Mouse (Mus musculus) midbrain, embryonic 11.5 days (tissue): Measurements from ENCODE around the gene Smpdl3b. TPM values are rescaled to one million over a fixed set of nuclear protein-coding genes. Genes with fewer than 3 reads are reported as not detected.
"Not testable (repeated sequence)": the region's sequence is repeated elsewhere in the genome, so short reads cannot be mapped to it uniquely, and the experiment has no call there.

Experiments
- ATAC-seq: fragments of 200-750 bp; cut with Nextera tagmentation; 2 replicates; pipeline ENCODE4 v1.8.0; 2017; ENCODE audit warnings: moderate TSS enrichment, moderate library complexity; ENCODE audit not compliant: low FRiP score
- DNase-seq: peaks from one replicate; pipeline ENCODE4 v3.0.0; 2015; ENCODE audit warnings: low spot score; ENCODE audit errors: missing footprints
- H3K27ac ChIP-seq: fragments of 300-500 bp; sonication (generic); 2 replicates; pipeline ENCODE4 v1.5.1; 2014; ENCODE audit warnings: low read depth, low read length
- H3K27me3 ChIP-seq: fragments of 300-500 bp; sonication (generic); 2 replicates; pipeline ENCODE4 v1.6.1; 2014; ENCODE audit warnings: mild to moderate bottlenecking, low read length, moderate library complexity, mixed read lengths; ENCODE audit not compliant: control insufficient read depth, insufficient read depth
- H3K36me3 ChIP-seq: fragments of 300-500 bp; sonication (generic); 2 replicates; pipeline ENCODE4 v1.6.1; 2014; ENCODE audit warnings: mild to moderate bottlenecking, low read length, moderate library complexity, mixed read lengths; ENCODE audit not compliant: control insufficient read depth, insufficient read depth
- H3K4me1 ChIP-seq: fragments of 300-500 bp; sonication (generic); 2 replicates; pipeline ENCODE4 v1.6.1; 2014; ENCODE audit warnings: low read length; ENCODE audit not compliant: control insufficient read depth, insufficient read depth
- H3K4me2 ChIP-seq: fragments of 300-500 bp; sonication (generic); 2 replicates; pipeline ENCODE4 v1.6.1; 2014; ENCODE audit warnings: mild to moderate bottlenecking, moderate library complexity
- H3K4me3 ChIP-seq: fragments of 300-500 bp; sonication (generic); 2 replicates; pipeline ENCODE4 v1.5.1; 2014; ENCODE audit warnings: low read depth, low read length
- H3K9ac ChIP-seq: fragments of 300-500 bp; sonication (generic); 2 replicates; pipeline ENCODE4 v1.6.1; 2014; ENCODE audit warnings: low read length
- H3K9me3 ChIP-seq: fragments of 300-500 bp; sonication (generic); 2 replicates; pipeline ENCODE4 v1.6.1; 2016; ENCODE audit warnings: low read length; ENCODE audit not compliant: control insufficient read depth
- WGBS: fragments of 180-500 bp; shearing (Covaris S2); extraction: QIAGEN DNeasy Blood & Tissue Kit; methylation state at CpG from one replicate; pipeline ENCODE4 v1.1.7; 2014; 5-methylcytosine and 5-hydroxymethylcytosine counted together
- polyA plus RNA-seq: library from polyadenylated mRNA; unstranded; fragments of >200 nt; fragmentation: Nextera tagmentation; extraction: Ambion mirVana; gene quantifications from 2 replicates; pipeline ENCODE4 v1.2.1, GENCODE M21; 2014

The Smpdl3b gene
- polyA plus RNA-seq, 1 experiment from 2014 or later, result 2.4 TPM

GRCm38 (mm10) chr4:132799845-132800244 lies 42.8 kb upstream of the Smpdl3b start:
- Histone ChIP-seq H3K27me3 (peaks cover 3% of the 10 kb centered on the region; the same call in 1 of the 2 replicates), H3K9ac (no peak overlapping the region), H3K4me1 (no peaks in the 10 kb centered on the region), H3K27ac (no peak overlapping the region), H3K4me2 (no peak overlapping the region), H3K4me3 (no peak overlapping the region), H3K36me3 (no peaks in the 10 kb centered on the region), H3K9me3 (no peaks in the 10 kb centered on the region)
- peak; percentile 37 for DNase-seq
- no peak for ATAC-seq
- WGBS, result 88% methylated on average over 4 of the region's 4 CpGs

DNA sequence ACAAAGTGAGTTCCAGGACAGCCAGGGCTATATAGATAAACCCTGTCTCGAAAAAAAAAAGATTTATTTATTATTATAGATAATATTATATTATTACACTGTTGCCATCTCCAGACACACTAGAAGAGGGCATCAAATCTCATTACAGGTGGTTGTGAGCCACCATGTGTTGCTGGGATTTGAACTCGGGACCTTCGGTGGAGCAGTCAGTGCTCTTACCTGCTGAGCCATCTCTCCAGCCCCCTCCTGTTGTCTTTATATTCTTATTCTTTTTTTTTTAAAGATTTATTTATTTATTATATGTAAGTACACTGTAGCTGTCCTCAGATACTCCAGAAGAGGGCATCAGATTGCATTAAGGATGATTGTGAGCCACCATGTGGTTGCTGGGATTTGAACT lies 41.6 kb upstream of the Smpdl3b start:
- not testable (repeated sequence) for H3K4me3 ChIP-seq, H3K4me2 ChIP-seq, H3K9ac ChIP-seq, H3K36me3 ChIP-seq, H3K9me3 ChIP-seq, DNase-seq, ATAC-seq, H3K27me3 ChIP-seq, H3K4me1 ChIP-seq, H3K27ac ChIP-seq
- whole genome bisulfite sequencing, result 87% methylated on average over 3 of the region's 3 CpGs

DNA sequence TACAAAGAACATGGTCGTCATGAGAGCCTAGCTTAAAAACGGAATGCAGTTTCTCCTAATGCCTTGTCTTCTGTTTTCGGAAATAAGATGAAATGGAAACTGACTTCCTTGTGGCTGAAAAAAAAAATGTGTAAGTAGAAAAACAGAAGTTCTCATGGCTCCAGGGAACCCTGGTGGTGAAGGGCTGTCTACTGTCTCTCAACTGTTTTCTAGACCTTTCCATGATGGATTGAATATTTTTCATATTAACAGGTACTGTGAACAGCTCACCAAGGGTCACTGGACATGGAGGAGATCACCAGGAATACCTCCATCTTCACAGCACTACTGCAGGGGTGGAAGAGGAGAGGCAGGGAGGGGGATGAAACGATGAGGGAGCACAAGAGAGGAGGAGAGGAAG lies 41.0 kb upstream of the Smpdl3b start:
- ATAC-seq (no peak), DNase-seq (peak; percentile 76)
- no peaks in the 10 kb centered on the region for H3K36me3 ChIP-seq
- H3K4me2 ChIP-seq, result no peak overlapping the region
- no peak overlapping the region for H3K27ac ChIP-seq
- no peak overlapping the region for H3K4me3 ChIP-seq
- 80% methylated on average over 4 of the region's 4 CpGs for WGBS
- H3K9ac ChIP-seq, result no peak overlapping the region
- H3K27me3 ChIP-seq, result peaks cover 3% of the 10 kb centered on the region; the same call in 1 of the 2 replicates
- H3K9me3 ChIP-seq, result no peaks in the 10 kb centered on the region
- no peaks in the 10 kb centered on the region for H3K4me1 ChIP-seq

GRCm38 (mm10) chr4:132797461-132797860 lies 40.4 kb upstream of the Smpdl3b start:
- Histone ChIP-seq H3K27me3 (peaks cover 3% of the 10 kb centered on the region; the same call in 1 of the 2 replicates), H3K9ac (no peak overlapping the region), H3K4me1 (no peaks in the 10 kb centered on the region), H3K36me3 (no peaks in the 10 kb centered on the region), H3K4me3 (no peak overlapping the region), H3K4me2 (no peak overlapping the region), H3K9me3 (no peaks in the 10 kb centered on the region), H3K27ac (no peak overlapping the region)
- DNase-seq (peak; percentile 81), ATAC-seq (no peak)
- 91% methylated on average over 1 of the region's 1 CpGs for WGBS

DNA sequence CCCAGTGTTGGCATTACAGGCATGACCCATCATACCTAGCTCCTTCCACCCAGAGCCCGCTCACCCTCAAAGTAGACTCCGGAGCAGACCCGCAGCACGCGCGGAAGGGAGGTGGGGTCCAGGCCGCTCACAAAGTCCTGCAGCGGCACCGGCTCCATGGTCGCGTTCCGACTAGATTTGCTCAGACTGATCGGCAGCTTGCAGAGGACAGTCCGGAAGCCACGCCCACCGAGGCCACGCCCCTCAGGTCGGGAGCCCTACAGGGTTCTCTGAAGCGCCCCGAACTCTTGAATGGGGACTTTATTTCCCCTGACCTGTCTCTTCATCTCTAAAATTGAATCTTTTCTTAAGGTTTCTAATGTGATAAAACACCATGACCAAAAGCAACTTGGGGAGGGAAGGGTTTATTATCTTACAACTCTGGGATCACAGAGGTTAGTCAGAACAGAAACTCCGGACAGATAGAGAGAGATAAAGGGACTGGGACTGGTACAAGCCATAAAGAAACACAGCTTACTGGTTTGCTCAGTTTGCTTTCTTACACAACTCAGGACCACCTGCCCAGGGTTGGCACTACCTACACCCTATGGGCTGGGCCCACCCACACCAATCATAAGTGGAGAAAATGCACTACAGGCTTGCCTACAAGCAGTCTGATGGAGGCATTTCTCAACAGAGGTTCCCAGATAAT lies 39.3 kb upstream of the Smpdl3b start, which contains the start of gene Themis2:
Gene Themis2 (minus strand): TSS at position 192 of the 691 bp plus-strand sequence.
- no peaks in the 10 kb centered on the region for H3K36me3 ChIP-seq
- H3K9me3 ChIP-seq, result no peaks in the 10 kb centered on the region
- no peaks in the 10 kb centered on the region for H3K4me1 ChIP-seq
- 2% methylated on average over 21 of the region's 21 CpGs for WGBS
- no peak within 1 kb of the TSS for H3K27ac ChIP-seq
- H3K4me3 ChIP-seq, result peak within 1 kb of the TSS; percentile 30
- H3K9ac ChIP-seq, result peak within 1 kb of the TSS; percentile 44; the same call in 1 of the 2 replicates
- peak; percentile 96 for DNase-seq
- ATAC-seq, result 0 out of 2 replicates have a peak, but pooled peaks have one; percentile 19
- H3K4me2 ChIP-seq, result peak within 1 kb of the TSS; percentile 52
- H3K27me3 ChIP-seq, result peaks cover 3% of the 10 kb centered on the region; the same call in 1 of the 2 replicates

DNA sequence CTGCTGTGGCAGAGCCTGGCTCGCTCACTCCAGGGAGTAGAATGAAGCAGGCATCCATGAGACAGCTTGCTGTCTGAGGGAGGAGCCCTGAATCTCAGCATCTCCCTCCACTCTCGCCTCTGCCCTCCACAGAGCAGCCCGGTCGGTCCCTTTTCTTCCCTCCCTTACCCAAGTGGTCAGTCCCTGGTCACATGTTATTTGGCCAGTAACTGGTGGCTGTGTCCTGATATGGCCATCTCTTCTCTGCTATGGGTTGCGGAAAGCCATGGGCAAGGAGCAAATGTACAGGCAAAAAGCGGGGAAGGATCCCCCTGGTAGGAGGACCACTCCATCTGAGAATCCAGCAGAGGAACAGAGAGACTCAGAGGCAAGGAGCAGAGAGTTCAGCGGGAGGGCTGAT lies 38.1 kb upstream of the Smpdl3b start:
- Histone ChIP-seq H3K9ac (no peak overlapping the region), H3K4me3 (no peak overlapping the region), H3K9me3 (no peaks in the 10 kb centered on the region), H3K36me3 (no peaks in the 10 kb centered on the region), H3K4me2 (no peak overlapping the region), H3K4me1 (no peaks in the 10 kb centered on the region), H3K27me3 (peaks cover 3% of the 10 kb centered on the region; the same call in 1 of the 2 replicates), H3K27ac (no peak overlapping the region)
- WGBS, result 63% methylated on average over 7 of the region's 7 CpGs
- no peak for ATAC-seq
- DNase-seq, result peak; percentile 74

GRCm38 (mm10) chr4:132794760-132795159 lies 37.7 kb upstream of the Smpdl3b start:
- Histone ChIP-seq H3K36me3 (no peaks in the 10 kb centered on the region), H3K4me3 (no peak overlapping the region), H3K4me1 (no peaks in the 10 kb centered on the region), H3K9me3 (no peaks in the 10 kb centered on the region), H3K4me2 (no peak overlapping the region), H3K27me3 (peaks cover 3% of the 10 kb centered on the region; the same call in 1 of the 2 replicates), H3K27ac (no peak overlapping the region), H3K9ac (no peak overlapping the region)
- no peak for DNase-seq
- no peak for ATAC-seq
- 81% methylated on average over 8 of the region's 8 CpGs for WGBS

DNA sequence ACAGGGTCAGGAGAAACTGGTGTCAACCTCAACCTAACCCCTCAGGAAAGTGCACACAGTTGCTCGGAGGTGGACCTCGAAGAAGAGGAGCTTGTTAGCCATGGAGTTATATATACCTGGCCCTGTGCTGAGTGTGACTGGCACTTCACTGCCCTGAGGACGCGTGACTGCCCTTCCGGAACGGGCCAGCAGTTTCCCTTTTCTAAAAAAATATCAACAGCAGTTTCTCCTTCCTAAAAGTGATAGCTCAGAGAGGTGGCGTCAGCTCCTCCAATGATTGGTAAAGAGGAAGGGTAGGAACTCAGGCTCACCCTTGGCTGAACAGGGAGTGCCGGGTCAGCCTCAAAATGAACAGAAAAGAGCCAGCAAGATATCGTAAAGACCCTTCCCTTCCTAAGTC lies 37.0 kb upstream of the Smpdl3b start:
- no peaks in the 10 kb centered on the region for H3K4me1 ChIP-seq
- H3K36me3 ChIP-seq, result no peaks in the 10 kb centered on the region
- no peak for DNase-seq
- H3K4me2 ChIP-seq, result no peak overlapping the region
- H3K27me3 ChIP-seq, result peaks cover 3% of the 10 kb centered on the region; the same call in 1 of the 2 replicates
- no peaks in the 10 kb centered on the region for H3K9me3 ChIP-seq
- no peak overlapping the region for H3K4me3 ChIP-seq
- no peak overlapping the region for H3K27ac ChIP-seq
- WGBS, result 86% methylated on average over 9 of the region's 9 CpGs
- H3K9ac ChIP-seq, result no peak overlapping the region
- no peak for ATAC-seq

GRCm38 (mm10) chr4:132793322-132794004 lies 36.4 kb upstream of the Smpdl3b start:
- H3K9ac ChIP-seq, H3K4me1 ChIP-seq, H3K4me3 ChIP-seq, H3K4me2 ChIP-seq, H3K27me3 ChIP-seq, ATAC-seq, H3K36me3 ChIP-seq, H3K9me3 ChIP-seq, H3K27ac ChIP-seq: not testable (repeated sequence)
- DNase-seq, result peak; percentile 81
- 94% methylated on average over 8 of the region's 9 CpGs for WGBS
